ENCODE assay signal across 39 mouse cellular contexts in genomic region chr2:155749394-155749793, GRCm38 (mm10). TPM values are rescaled to one million over a fixed set of nuclear protein-coding genes. Genes with fewer than 3 reads are reported as not detected.
"Had no signal": no experiment of that assay in that cellular context is flagged by ENCODE, and none has a peak within 500 bp of the region (broad histone marks: within the 10 kb centered on the region; RNA-seq: fewer than 3 reads in every experiment).

No protein-coding gene starts in this region.

- H3K27ac ChIP-seq: embryonic facial prominence, embryonic 10.5 days; embryonic facial prominence, embryonic 12.5 days; embryonic facial prominence, embryonic 13.5 days; embryonic facial prominence, embryonic 15.5 days; forebrain, embryonic 10.5 days; forebrain, embryonic 12.5 days; forebrain, embryonic 13.5 days; forebrain, embryonic 15.5 days; gastrocnemius, adult 2 months; heart, adult 2 months had no signal

- DNase-seq: cerebellum, adult 9-10 months; cerebellum, adult 9-11 months; cerebellum, postnatal 10 days; cerebellum, postnatal 14 days; cerebellum, postnatal 25 days; cerebellum, postnatal 36 days; embryo, embryonic 11 days; forebrain, postnatal 0 days; gastrocnemius, adult 2 months; gastrocnemius, postnatal 10 days; gastrocnemius, postnatal 14 days; gastrocnemius, postnatal 25 days; gastrocnemius, postnatal 36 days; heart, adult 11 months; heart, adult 18-20 months; heart, adult 2 months had no signal

- H3K36me3 ChIP-seq: embryonic facial prominence, embryonic 10.5 days; embryonic facial prominence, embryonic 12.5 days; embryonic facial prominence, embryonic 13.5 days; embryonic facial prominence, embryonic 15.5 days; forebrain, embryonic 10.5 days; forebrain, embryonic 12.5 days; forebrain, embryonic 15.5 days had no signal

- H3K4me3 ChIP-seq: embryonic facial prominence, embryonic 10.5 days; embryonic facial prominence, embryonic 12.5 days; embryonic facial prominence, embryonic 13.5 days; embryonic facial prominence, embryonic 15.5 days; erythroblast, embryonic 14.5 days; forebrain, embryonic 10.5 days; forebrain, embryonic 12.5 days; forebrain, embryonic 13.5 days; forebrain, embryonic 15.5 days; gastrocnemius, adult 2 months; heart, adult 2 months had no signal

- H3K27me3 ChIP-seq: embryonic facial prominence, embryonic 15.5 days had no signal

- H3K4me2 ChIP-seq: embryonic facial prominence, embryonic 12.5 days; embryonic facial prominence, embryonic 13.5 days; embryonic facial prominence, embryonic 15.5 days; forebrain, embryonic 12.5 days; forebrain, embryonic 13.5 days; forebrain, embryonic 15.5 days had no signal

- H3K9me3 ChIP-seq: embryonic facial prominence, embryonic 10.5 days; embryonic facial prominence, embryonic 12.5 days; embryonic facial prominence, embryonic 13.5 days; embryonic facial prominence, embryonic 15.5 days; forebrain, embryonic 10.5 days; forebrain, embryonic 12.5 days; forebrain, embryonic 13.5 days; forebrain, embryonic 15.5 days had no signal

- H3K9ac ChIP-seq: embryonic facial prominence, embryonic 12.5 days; embryonic facial prominence, embryonic 13.5 days; embryonic facial prominence, embryonic 15.5 days; forebrain, embryonic 12.5 days; forebrain, embryonic 13.5 days; forebrain, embryonic 15.5 days; forebrain, postnatal 0 days had no signal

RNA-seq across cellular contexts. Expression of gene Gm17581, which starts 13.7 kb away (rescaled TPM):
- total RNA-seq: common myeloid progenitor, adult 5-6 weeks; forebrain, postnatal 0 days; gastrocnemius, adult 18-20 months; gastrocnemius, adult 2 months; gastrocnemius, adult 8-10 months; gastrocnemius, postnatal 10 days; gastrocnemius, postnatal 14 days; gastrocnemius, postnatal 25 days; gastrocnemius, postnatal 36 days; gastrocnemius, postnatal 4 days; granulocyte monocyte progenitor cell, adult 5-6 weeks; heart, adult 18-20 months; heart, adult 2 months; heart, adult 8-10 months had no signal
- polyA plus RNA-seq: cortical plate, adult 2 months; embryonic facial prominence, embryonic 10.5 days; embryonic facial prominence, embryonic 11.5 days; embryonic facial prominence, embryonic 12.5 days; embryonic facial prominence, embryonic 13.5 days; embryonic facial prominence, embryonic 14.5 days; embryonic facial prominence, embryonic 15.5 days; erythroblast, embryonic 14.5 days; forebrain, embryonic 10.5 days; forebrain, embryonic 11.5 days; forebrain, embryonic 12.5 days; forebrain, embryonic 13.5 days; forebrain, embryonic 14.5 days; forebrain, embryonic 15.5 days; forebrain, embryonic 16.5 days; forebrain, postnatal 0 days; frontal cortex, adult 2 months; gonadal fat pad, adult 2 months; heart, adult 2 months had no signal

RNA-seq across cellular contexts. Expression of gene Mmp24, which starts 25.7 kb away (rescaled TPM):
- total RNA-seq: gastrocnemius, adult 18-20 months; gastrocnemius, adult 2 months; gastrocnemius, adult 8-10 months; gastrocnemius, postnatal 25 days; gastrocnemius, postnatal 36 days; granulocyte monocyte progenitor cell, adult 5-6 weeks; heart, adult 18-20 months; heart, adult 2 months; heart, adult 8-10 months had no signal
- polyA plus RNA-seq: heart, adult 2 months had no signal
